Mouse (Mus musculus): Measurements from ENCODE around the gene Dock9. TPM values are rescaled to one million over a fixed set of nuclear protein-coding genes. Genes with fewer than 3 reads are reported as not detected.
A peak's percentile ranks its signal among the peaks of the same experiment; 100 is the strongest.

Dock9 gene
- 8.3 and 14.3 TPM in 2 replicates for polyA plus RNA-seq (2014; fragmentation: Nextera tagmentation; extraction: Ambion mirVana)

DNA sequence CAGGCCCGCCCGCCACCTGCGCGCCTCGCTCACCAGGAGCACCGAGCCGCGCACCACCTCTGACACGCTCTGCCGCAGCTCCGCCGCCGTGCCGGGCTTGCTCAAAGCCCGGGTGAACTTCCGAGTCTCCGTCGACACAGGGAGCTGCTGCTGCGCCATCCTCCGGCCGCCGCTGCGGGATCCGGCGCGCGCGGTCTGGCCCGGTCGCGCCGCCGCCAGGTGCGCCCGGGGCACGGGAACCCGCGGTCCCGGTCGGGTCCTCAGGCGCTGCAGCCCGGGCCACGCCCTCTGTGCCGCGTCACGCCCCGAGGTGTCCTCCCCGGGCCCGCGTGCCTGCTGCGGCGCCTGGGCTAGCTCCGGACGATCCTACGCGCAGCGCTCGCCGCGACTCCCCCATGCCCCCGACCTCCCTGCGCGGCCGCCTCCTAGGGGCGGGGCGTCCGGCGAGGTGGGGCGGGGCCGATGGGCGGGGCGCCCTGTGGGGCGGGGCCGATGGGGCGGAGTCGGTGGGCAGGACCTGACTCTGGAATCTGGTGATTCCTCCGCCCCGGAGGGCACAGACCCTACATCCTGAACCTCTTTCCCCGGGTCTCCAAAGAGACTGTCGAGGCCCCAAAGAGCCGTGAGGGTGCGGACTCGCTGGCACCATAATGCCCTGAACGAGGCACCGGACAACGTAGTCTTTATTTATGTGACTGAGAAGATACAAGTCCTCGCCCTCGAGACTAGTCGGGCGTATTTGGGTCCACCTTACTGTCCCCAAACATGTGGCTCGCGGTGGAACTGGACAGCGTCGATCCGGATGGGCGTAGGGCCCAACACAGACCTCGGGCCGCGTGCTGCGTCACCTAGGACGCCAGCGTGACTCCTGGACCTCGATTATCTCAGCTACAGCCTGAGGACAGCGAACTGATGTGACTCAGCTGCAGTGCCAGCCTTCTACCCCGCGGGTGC, at the start of gene Dock9:
Dock9 (minus strand) TSS at position 381 of the 954 bp plus-strand sequence.
- WGBS: under 1% methylated on average over 78 of the region's 106 CpGs
- Histone ChIP-seq H3K4me3 (ENCODE audit: low read length) (peak within 1 kb of the TSS; percentile 73), H3K27ac (ENCODE audit: low read depth, low read length) (peak within 1 kb of the TSS; percentile 85), H3K4me1 (ENCODE audit: control insufficient read depth, insufficient read depth, low read length) (peaks cover 7% of the 10 kb centered on the region), H3K4me2 (replicated peaks; ENCODE audit: low read depth, low read length) (peak within 1 kb of the TSS; percentile 95), H3K9ac (ENCODE audit: low read depth, low read length) (peak within 1 kb of the TSS; percentile 65), H3K36me3 (ENCODE audit: control insufficient read depth, insufficient read depth, low read length) (no peaks in the 10 kb centered on the region), H3K27me3 (ENCODE audit: control insufficient read depth, insufficient read depth, low read length) (no peaks in the 10 kb centered on the region), H3K9me3 (ENCODE audit: control insufficient read depth, low read length) (no peaks in the 10 kb centered on the region)
- peak; percentile 93 for ATAC-seq (ENCODE audit: low FRiP score, low TSS enrichment)

DNA sequence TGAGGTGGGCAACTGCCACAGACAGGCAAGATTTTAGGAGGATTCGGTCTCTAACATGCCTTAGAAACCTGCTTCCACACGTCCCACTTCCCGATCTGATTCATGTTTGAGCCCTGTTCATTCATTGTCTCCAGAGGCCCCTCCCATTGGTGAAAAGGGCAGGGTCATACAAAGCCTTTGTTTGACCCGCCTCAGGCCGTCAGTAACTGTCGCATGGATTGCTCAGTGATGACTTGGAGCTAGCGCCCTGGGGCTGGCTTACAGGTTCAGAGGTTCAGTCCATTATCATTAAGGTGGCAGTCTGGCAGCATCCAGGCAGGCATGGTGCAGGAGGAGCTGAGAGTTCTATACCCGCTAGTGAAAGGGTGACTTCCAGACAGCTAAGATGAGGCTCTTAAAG, 46.8 kb upstream of the Dock9 start:
- no peak overlapping the region for H3K4me2 ChIP-seq (replicated peaks; ENCODE audit: low read depth, low read length)
- no peak overlapping the region for H3K27ac ChIP-seq (ENCODE audit: low read depth, low read length)
- no peak overlapping the region for H3K4me3 ChIP-seq (ENCODE audit: low read length)
- H3K27me3 ChIP-seq (ENCODE audit: control insufficient read depth, insufficient read depth, low read length): no peaks in the 10 kb centered on the region
- WGBS: 75% methylated on average over 8 of the region's 8 CpGs
- H3K36me3 ChIP-seq (ENCODE audit: control insufficient read depth, insufficient read depth, low read length): no peaks in the 10 kb centered on the region
- no peak for ATAC-seq (ENCODE audit: low FRiP score, low TSS enrichment)
- no peaks in the 10 kb centered on the region; the same call in 1 of the 2 replicates for H3K9me3 ChIP-seq (ENCODE audit: control insufficient read depth, low read length)
- no peak overlapping the region for H3K9ac ChIP-seq (ENCODE audit: low read depth, low read length)
- H3K4me1 ChIP-seq (ENCODE audit: control insufficient read depth, insufficient read depth, low read length): no peaks in the 10 kb centered on the region

DNA sequence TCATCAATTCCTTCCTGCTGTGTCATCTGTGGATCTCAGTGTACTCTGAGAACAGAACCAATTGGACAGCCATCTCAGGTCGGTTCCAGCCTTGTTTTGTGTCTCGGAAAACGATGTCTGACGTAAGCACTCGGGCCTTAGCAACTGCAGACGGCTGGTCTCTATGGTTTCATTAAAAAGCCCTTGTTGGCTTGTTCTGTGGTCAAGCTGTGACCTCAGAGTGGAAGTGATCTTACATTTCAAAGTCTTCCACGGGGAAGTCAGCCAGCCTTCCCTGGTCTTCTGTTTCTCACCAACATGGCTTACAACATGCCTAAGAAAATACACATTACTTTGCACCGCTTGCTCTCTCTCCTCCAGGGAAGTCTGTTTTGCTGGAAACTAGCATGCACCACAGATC, 42.6 kb upstream of the Dock9 start:
- no peak overlapping the region for H3K9ac ChIP-seq (ENCODE audit: low read depth, low read length)
- no peak overlapping the region for H3K27ac ChIP-seq (ENCODE audit: low read depth, low read length)
- H3K4me2 ChIP-seq (replicated peaks; ENCODE audit: low read depth, low read length): no peak overlapping the region
- WGBS: 92% methylated on average over 8 of the region's 8 CpGs
- H3K36me3 ChIP-seq (ENCODE audit: control insufficient read depth, insufficient read depth, low read length): no peaks in the 10 kb centered on the region
- H3K27me3 ChIP-seq (ENCODE audit: control insufficient read depth, insufficient read depth, low read length): no peaks in the 10 kb centered on the region
- H3K4me3 ChIP-seq (ENCODE audit: low read length): no peak overlapping the region
- H3K4me1 ChIP-seq (ENCODE audit: control insufficient read depth, insufficient read depth, low read length): no peaks in the 10 kb centered on the region
- ATAC-seq (ENCODE audit: low FRiP score, low TSS enrichment): no peak
- peaks cover 12% of the 10 kb centered on the region for H3K9me3 ChIP-seq (ENCODE audit: control insufficient read depth, low read length)

DNA sequence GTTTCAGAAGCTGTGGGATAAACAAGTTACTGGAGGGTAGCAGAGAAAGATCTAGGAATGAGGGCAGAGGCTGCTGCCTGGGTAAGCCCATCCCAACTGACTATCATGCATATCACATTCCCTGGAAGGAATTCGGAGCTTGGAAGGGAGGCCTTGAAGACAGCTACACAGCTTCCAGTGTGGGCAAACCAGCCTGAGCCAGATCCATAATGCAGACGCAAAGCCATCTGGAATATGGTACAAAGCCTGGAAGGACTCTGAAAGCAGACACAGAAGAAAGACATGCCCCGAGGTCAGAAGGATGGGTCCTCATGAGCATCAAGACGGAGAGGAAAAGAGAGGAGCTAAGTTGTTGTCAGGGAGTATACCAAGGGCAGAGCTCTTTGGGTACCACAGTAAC, 40.5 kb upstream of the Dock9 start:
- Histone ChIP-seq H3K4me1 (ENCODE audit: control insufficient read depth, insufficient read depth, low read length) (no peaks in the 10 kb centered on the region), H3K4me2 (replicated peaks; ENCODE audit: low read depth, low read length) (no peak overlapping the region), H3K27ac (ENCODE audit: low read depth, low read length) (no peak overlapping the region), H3K9me3 (ENCODE audit: control insufficient read depth, low read length) (peaks cover 12% of the 10 kb centered on the region), H3K9ac (ENCODE audit: low read depth, low read length) (no peak overlapping the region), H3K27me3 (ENCODE audit: control insufficient read depth, insufficient read depth, low read length) (no peaks in the 10 kb centered on the region), H3K4me3 (ENCODE audit: low read length) (no peak overlapping the region), H3K36me3 (ENCODE audit: control insufficient read depth, insufficient read depth, low read length) (no peaks in the 10 kb centered on the region)
- ATAC-seq (ENCODE audit: low FRiP score, low TSS enrichment): no peak
- WGBS: 93% methylated on average over 4 of the region's 4 CpGs

DNA sequence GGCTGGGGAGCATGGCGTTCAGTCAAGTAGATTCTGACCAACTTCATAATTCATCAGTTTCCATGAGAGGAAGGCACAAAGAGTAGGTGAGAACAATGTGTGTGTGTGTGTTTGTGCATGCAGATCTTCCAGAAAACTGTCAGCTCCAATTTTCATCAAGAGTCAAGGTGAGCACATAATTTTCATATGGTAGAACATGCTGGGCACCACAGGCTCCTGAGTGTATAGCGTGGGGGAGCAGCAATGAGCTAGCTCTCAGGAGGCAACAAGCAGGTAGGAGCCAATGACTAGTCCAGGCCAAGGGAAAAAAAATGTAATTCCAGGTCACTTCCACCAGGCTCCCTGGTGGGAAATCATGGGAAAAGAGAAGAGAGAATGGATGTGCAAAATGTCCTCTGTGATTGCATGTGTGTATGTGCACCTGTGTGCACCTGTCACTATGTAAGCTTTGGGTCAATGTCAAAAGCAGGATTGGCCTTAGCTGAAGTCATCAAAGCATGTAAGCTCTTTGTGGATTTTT, 35.4 kb upstream of the Dock9 start:
- 80% methylated on average over 2 of the region's 2 CpGs for WGBS
- Histone ChIP-seq H3K36me3 (ENCODE audit: control insufficient read depth, insufficient read depth, low read length) (no peaks in the 10 kb centered on the region), H3K4me1 (ENCODE audit: control insufficient read depth, insufficient read depth, low read length) (no peaks in the 10 kb centered on the region), H3K27me3 (ENCODE audit: control insufficient read depth, insufficient read depth, low read length) (no peaks in the 10 kb centered on the region), H3K9me3 (ENCODE audit: control insufficient read depth, low read length) (peaks cover 6% of the 10 kb centered on the region; the same call in 1 of the 2 replicates), H3K4me3 (ENCODE audit: low read length) (no peak overlapping the region), H3K4me2 (replicated peaks; ENCODE audit: low read depth, low read length) (no peak overlapping the region), H3K27ac (ENCODE audit: low read depth, low read length) (no peak overlapping the region), H3K9ac (ENCODE audit: low read depth, low read length) (no peak overlapping the region)
- no peak for ATAC-seq (ENCODE audit: low FRiP score, low TSS enrichment)

DNA sequence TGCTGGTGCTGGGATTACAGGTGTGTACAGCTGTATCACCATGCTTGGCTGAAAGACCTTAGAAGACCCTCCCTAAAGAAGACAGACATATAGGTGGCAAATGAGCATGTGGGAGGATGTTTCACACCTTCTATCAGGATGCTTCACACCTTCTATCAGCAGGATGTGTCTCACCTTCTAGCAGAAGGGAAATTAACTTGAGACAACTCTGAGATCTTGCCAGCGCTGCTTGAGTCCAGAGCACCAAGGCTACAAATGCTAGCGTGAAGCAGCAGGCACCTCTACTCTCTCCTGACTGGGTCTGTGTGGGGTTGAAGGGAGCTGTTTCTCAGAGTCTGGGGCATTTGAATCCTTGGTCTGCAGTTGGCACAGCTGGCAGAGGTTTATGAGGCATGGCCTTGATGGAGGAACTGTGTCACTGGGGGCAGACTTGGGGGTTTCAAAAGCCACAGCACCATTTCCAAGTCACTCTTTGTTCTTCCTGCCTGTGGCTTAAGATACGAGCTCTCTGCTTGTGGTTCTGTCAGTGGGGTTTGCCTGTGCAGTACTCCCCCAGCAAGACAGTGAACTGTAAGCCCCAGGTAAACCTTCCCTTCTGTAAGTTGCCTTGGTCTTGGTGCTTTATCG, 32.3 kb upstream of the Dock9 start:
- Histone ChIP-seq H3K4me3 (ENCODE audit: low read length) (no peak overlapping the region), H3K36me3 (ENCODE audit: control insufficient read depth, insufficient read depth, low read length) (no peaks in the 10 kb centered on the region), H3K4me1 (ENCODE audit: control insufficient read depth, insufficient read depth, low read length) (0 out of 2 replicates have a peak, but pooled peaks cover 4% of the 10 kb centered on the region), H3K4me2 (replicated peaks; ENCODE audit: low read depth, low read length) (no peak overlapping the region), H3K27me3 (ENCODE audit: control insufficient read depth, insufficient read depth, low read length) (no peaks in the 10 kb centered on the region), H3K9me3 (ENCODE audit: control insufficient read depth, low read length) (0 out of 2 replicates have a peak, but pooled peaks cover 3% of the 10 kb centered on the region), H3K27ac (ENCODE audit: low read depth, low read length) (no peak overlapping the region), H3K9ac (ENCODE audit: low read depth, low read length) (no peak overlapping the region)
- ATAC-seq (ENCODE audit: low FRiP score, low TSS enrichment): no peak
- 86% methylated on average over 4 of the region's 4 CpGs for WGBS

DNA sequence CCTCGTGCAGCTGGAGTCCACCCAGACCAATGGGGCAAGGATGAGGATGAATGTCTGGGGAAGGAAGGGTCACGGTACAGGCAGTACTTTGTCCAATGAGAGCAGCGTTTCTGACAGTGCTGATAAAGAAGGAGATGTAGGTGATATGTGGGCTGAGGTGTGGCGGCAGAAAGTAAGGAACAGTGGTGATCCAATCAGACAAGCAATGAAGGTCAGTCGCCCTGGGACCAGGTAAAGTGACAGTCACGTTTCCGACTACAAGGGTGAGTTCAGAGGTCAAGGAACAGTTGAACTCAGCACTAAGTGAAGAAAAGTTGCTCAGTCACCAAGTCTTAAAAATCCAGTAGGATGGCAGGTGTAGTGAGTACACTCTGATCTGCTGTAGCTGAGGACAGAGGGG, 29.5 kb upstream of the Dock9 start:
- H3K9ac ChIP-seq (ENCODE audit: low read depth, low read length): no peak overlapping the region
- ATAC-seq (ENCODE audit: low FRiP score, low TSS enrichment): no peak
- H3K4me3 ChIP-seq (ENCODE audit: low read length): no peak overlapping the region
- WGBS: 69% methylated on average over 7 of the region's 7 CpGs
- H3K4me2 ChIP-seq (replicated peaks; ENCODE audit: low read depth, low read length): no peak overlapping the region
- H3K36me3 ChIP-seq (ENCODE audit: control insufficient read depth, insufficient read depth, low read length): no peaks in the 10 kb centered on the region
- 0 out of 2 replicates have a peak, but pooled peaks cover 3% of the 10 kb centered on the region for H3K9me3 ChIP-seq (ENCODE audit: control insufficient read depth, low read length)
- H3K4me1 ChIP-seq (ENCODE audit: control insufficient read depth, insufficient read depth, low read length): peaks cover 12% of the 10 kb centered on the region
- no peak overlapping the region for H3K27ac ChIP-seq (ENCODE audit: low read depth, low read length)
- no peaks in the 10 kb centered on the region for H3K27me3 ChIP-seq (ENCODE audit: control insufficient read depth, insufficient read depth, low read length)

DNA sequence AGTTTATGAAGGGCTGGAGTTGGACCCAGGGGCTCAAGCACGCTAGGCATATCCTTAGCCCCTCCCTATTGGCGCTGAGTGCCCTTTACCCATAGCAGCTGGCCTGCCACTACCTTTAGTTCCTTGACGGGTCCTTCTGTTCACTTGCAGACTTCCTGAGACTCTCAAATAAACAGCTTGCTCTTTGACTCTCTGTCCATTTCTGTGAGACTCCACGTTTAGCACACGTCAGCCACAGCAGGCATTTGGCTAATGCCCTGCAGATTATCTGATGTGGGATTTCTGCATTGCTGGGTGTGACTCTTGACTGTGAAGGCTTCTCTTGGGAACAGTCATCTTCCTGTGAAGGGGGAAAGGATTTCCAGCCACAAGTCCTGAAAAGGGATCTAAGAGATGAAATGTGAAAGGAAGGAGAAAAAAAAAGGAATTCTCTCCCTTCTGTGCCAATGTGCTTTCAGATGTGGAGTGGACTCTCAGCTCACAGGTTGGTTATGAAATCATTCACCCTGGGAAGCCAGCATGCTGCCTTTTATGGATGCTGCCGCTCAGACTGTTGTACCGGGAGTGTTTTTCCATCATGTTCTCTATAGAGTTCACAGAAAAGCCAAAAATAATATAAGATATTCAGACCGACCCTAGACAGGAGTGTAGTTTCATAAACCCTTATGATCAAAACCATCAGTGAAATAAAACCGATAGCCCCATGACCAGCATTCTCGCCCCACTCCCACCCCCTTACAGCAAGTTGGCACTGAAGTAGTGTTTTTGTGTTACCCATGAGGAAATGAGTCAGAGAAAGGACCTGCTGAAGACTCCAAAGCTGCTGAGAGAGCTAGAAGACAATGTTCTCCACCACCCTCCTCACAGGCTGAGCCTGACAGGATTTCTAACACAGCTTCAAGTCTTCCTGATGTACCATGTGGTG, 28.1 kb upstream of the Dock9 start:
- no peaks in the 10 kb centered on the region for H3K27me3 ChIP-seq (ENCODE audit: control insufficient read depth, insufficient read depth, low read length)
- H3K4me3 ChIP-seq (ENCODE audit: low read length): no peak overlapping the region
- WGBS: 73% methylated on average over 10 of the region's 10 CpGs
- 0 out of 2 replicates have a peak, but pooled peaks cover 3% of the 10 kb centered on the region for H3K9me3 ChIP-seq (ENCODE audit: control insufficient read depth, low read length)
- H3K4me2 ChIP-seq (replicated peaks; ENCODE audit: low read depth, low read length): no peak overlapping the region
- H3K36me3 ChIP-seq (ENCODE audit: control insufficient read depth, insufficient read depth, low read length): no peaks in the 10 kb centered on the region
- H3K27ac ChIP-seq (ENCODE audit: low read depth, low read length): no peak overlapping the region
- H3K4me1 ChIP-seq (ENCODE audit: control insufficient read depth, insufficient read depth, low read length): peaks cover 12% of the 10 kb centered on the region
- no peak overlapping the region for H3K9ac ChIP-seq (ENCODE audit: low read depth, low read length)
- ATAC-seq (ENCODE audit: low FRiP score, low TSS enrichment): no peak
